ENCODE assay signal across 18 mouse cellular contexts in genomic region chr6:127207308-127207707, GRCm38 (mm10).
"Had no signal": no experiment of that assay in that cellular context is flagged by ENCODE, and none has a peak within 500 bp of the region (broad histone marks: within the 10 kb centered on the region; RNA-seq: fewer than 3 reads in every experiment).

No protein-coding gene starts in this region.

- H3K4me1 ChIP-seq: midbrain, embryonic 10.5 days; midbrain, embryonic 12.5 days; neural tube, embryonic 13.5 days; neural tube, embryonic 15.5 days had no signal

- H3K9me3 ChIP-seq: midbrain, embryonic 10.5 days; midbrain, embryonic 12.5 days; neural tube, embryonic 13.5 days; neural tube, embryonic 15.5 days had no signal

- H3K27me3 ChIP-seq: midbrain, embryonic 12.5 days; neural tube, embryonic 13.5 days; neural tube, embryonic 15.5 days had no signal

- DNase-seq: lung, adult 18-20 months; lung, embryonic 14.5 days; lung, postnatal 10 days; lung, postnatal 4 days; midbrain, embryonic 14.5 days; retina, postnatal 1 day; right cerebral cortex, adult 18-20 months; right cerebral cortex, postnatal 25 days; right cerebral cortex, postnatal 4 days; spleen, adult 18-20 months; thymus, adult 18-20 months; thymus, postnatal 14 days; thymus, postnatal 36 days had no signal

- H3K27ac ChIP-seq: midbrain, embryonic 10.5 days; midbrain, embryonic 12.5 days; neural tube, embryonic 13.5 days; neural tube, embryonic 15.5 days had no signal

- H3K4me3 ChIP-seq: midbrain, embryonic 10.5 days; midbrain, embryonic 12.5 days; myocyte; neural tube, embryonic 13.5 days; neural tube, embryonic 15.5 days had no signal

- H3K36me3 ChIP-seq: midbrain, embryonic 10.5 days; midbrain, embryonic 12.5 days; neural tube, embryonic 13.5 days; neural tube, embryonic 15.5 days had no signal

- H3K9ac ChIP-seq: lung, embryonic 14.5 days; midbrain, embryonic 12.5 days; neural tube, embryonic 13.5 days; neural tube, embryonic 15.5 days had no signal

- H3K4me2 ChIP-seq: lung, embryonic 14.5 days; midbrain, embryonic 12.5 days; neural tube, embryonic 13.5 days; neural tube, embryonic 15.5 days had no signal
